Mouse (Mus musculus) gastrocnemius, postnatal 14 days (tissue): Measurements from ENCODE around the gene Depp1. TPM values are rescaled to one million over a fixed set of nuclear protein-coding genes. Genes with fewer than 3 reads are reported as not detected.
A peak's percentile ranks its signal among the peaks of the same experiment; 100 is the strongest.

Experiments used
- DNase-seq: peaks from one replicate; pipeline ENCODE4 v3.0.0; 2021; ENCODE audit warnings: mixed read lengths
- intact Hi-C: fragments of 180-260 bp; cut with DNase I; formaldehyde crosslinking; loops from one replicate; pipeline ENCODE4 v1.15.1; 2025; ENCODE audit warnings: low total_unique reads
- total RNA-seq, 2 experiments: library from RNA; stranded (reverse); gene quantifications; 2 replicates each; pipeline ENCODE4 v1.2.3; 2021

The Depp1 gene
- total RNA-seq, 2 experiments from 2014 or later, result 7.4 to 43.8 TPM

DNA sequence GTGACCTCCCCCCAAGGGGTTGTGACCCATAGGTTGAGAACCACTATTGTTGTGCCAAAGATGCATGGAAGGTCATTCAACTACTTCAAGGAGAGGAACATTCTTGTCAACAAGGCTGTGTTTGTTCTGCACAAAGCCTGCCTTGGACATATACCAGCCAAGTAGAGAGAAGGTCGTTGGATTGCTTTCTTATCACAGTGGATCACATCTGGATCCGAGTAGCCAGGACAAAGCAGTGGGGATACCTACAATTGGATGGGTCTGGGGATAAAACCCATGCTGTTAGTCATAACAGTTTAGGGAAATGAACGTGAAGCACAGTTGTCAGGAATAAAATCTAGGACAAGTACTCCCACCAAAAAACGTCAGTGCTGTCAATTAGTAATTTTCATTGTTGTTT is 6.5 kb upstream of the Depp1 start:
- no peak for DNase-seq
- intact Hi-C loops, result no loop called here

- intact Hi-C loops, result no loop called here
- no peak for DNase-seq
These were observed 6.1 kb upstream of the Depp1 start for GRCm38 (mm10) chr6:116644335-116644734.

DNA sequence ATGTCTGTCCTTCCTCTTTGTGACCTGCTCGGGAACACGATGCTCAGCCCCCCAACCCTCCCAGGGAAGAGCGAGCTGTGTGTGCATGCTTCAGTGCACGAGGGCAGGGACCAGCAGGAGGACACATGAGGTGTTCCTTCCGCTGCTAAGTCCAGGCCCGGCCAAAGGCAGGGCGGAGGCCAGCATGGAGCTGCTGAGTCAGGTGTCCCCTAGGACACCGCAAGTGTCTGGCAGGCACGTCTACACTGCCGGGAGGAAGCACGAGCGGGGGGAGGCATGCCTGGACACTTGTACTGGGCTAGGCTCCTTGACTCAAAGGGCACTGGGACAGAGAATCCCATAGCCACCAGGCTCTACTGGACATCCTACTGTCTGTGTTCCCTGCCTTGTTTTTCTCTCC is 2.6 kb upstream of the Depp1 start:
- DNase-seq, result peak; percentile 72
- intact Hi-C loops, result no loop called here

DNA sequence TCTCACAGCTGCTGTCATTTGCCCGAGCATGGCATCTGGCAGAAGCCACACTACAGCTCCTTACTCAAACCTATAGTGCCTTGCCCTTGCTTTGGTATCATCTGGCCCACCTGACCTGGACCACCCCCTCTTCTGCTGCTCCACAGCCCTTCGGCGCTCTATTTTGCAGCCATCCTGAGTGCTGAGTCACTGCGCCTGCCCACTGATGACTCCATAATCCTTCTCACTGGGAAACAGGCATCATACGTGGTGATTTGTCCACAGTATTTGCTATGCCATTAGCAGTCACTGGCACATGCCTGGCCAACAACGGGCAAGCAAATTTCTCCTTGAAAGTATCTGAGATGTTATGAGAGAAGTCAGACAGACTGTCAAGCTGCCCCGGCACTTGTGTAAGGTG is 598 bp upstream of the Depp1 start:
- DNase-seq, result no peak
- intact Hi-C loops, result no loop called here

GRCm38 (mm10) chr6:116651437-116652118 is 1.2 kb downstream of the Depp1 start:
- intact Hi-C loops, result no loop called here
- DNase-seq, result peak; percentile 50

DNA sequence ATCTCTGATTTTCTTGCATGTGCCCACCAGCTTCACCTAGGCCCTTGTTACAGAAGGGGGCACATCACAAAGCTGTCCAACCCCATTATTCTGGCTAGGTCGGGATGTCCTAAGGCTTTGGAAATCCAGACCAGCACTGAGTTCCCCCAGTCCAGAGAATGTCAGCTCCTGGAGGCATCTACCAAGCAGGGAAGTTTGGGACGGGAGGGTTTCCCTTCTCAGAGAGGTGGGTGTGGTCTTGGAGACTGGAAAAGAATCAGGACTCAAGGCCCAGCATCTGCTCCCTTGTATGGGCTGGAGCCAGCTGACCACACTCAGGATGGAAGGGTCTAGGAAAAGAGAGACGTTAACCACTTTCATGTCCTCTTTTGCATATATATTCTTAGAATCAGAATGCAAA is 2.8 kb downstream of the Depp1 start:
- no peak for DNase-seq
- intact Hi-C loops, result no loop called here

DNA sequence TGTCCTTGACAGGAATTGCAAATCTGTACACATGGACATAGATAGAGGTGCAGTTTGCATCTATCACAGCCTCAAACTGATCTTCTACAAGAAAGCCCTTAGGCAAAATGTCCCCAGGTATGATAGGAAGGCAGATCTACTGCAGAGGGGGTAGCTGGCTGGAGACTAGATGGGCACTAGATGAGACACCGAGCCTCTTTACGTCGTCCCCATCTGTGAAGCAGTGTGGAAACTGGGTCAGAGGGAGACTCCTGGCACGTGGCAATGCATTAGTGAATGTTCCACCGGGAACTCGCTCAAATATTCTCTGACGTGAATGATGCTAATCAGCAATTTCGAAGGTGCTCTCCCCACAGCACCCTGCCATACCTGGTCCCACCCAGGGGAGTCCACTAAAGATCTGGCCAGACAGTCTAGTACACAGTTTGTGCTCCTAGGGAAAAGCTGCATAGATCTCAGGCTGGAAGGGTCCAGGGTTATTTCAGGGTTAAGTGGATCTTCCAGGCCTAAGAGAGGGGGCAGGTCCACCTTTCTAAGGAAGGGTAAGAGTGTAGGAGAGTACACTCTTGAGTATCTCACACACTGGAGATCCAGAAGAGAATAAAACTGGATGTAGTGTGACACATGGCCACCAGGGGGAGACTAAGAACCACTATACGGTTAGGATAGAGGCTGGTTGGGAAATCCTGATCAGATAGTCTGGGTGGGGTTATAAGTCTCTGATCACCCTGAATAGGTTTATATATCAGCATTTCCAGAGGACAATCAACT is 3.5 kb downstream of the Depp1 start:
- peak; percentile 46 for DNase-seq
- intact Hi-C loops, result no loop called here

GRCm38 (mm10) chr6:116663364-116663763 is 13.0 kb downstream of the Depp1 start:
- intact Hi-C loops, result no loop called here
- DNase-seq, result no peak

GRCm38 (mm10) chr6:116664031-116664430 is 13.6 kb downstream of the Depp1 start:
- no peak for DNase-seq
- intact Hi-C loops, result no loop called here

DNA sequence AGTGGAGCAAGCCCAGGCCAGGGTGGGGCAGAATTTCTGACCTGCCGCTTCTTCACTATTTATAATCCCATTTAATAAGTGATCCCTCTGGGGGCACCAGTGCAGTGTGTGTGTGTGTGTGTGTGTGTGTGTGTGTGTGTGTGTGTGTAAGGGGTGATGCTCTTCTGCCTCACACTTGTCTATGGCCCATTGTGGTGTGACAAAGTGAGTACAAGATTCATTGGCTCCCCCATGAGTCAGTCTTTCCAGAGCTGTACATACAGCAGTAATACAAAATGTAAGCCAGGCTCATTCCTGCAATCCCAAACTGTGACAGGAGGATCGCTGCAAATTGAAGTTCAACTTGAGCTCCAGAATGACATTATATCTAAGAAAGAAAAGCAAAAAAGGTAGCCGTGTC is 14.4 kb downstream of the Depp1 start:
- DNase-seq, result no peak
- intact Hi-C loops, result no loop called here

- intact Hi-C loops, result no loop called here
- no peak for DNase-seq
These were observed 15.8 kb downstream of the Depp1 start for GRCm38 (mm10) chr6:116666085-116666750.

- DNase-seq, result no peak
- intact Hi-C loops, result no loop called here
These were observed 16.5 kb downstream of the Depp1 start for GRCm38 (mm10) chr6:116666892-116667291.

- DNase-seq, result no peak
- intact Hi-C loops, result no loop called here
These were observed 17.0 kb downstream of the Depp1 start for GRCm38 (mm10) chr6:116667382-116667781.

- intact Hi-C loops, result no loop called here
- no peak for DNase-seq
These were observed 18.5 kb downstream of the Depp1 start for GRCm38 (mm10) chr6:116668682-116669470.

- DNase-seq, result no peak
- intact Hi-C loops, result no loop called here
These were observed 19.7 kb downstream of the Depp1 start for GRCm38 (mm10) chr6:116670144-116670543.

DNA sequence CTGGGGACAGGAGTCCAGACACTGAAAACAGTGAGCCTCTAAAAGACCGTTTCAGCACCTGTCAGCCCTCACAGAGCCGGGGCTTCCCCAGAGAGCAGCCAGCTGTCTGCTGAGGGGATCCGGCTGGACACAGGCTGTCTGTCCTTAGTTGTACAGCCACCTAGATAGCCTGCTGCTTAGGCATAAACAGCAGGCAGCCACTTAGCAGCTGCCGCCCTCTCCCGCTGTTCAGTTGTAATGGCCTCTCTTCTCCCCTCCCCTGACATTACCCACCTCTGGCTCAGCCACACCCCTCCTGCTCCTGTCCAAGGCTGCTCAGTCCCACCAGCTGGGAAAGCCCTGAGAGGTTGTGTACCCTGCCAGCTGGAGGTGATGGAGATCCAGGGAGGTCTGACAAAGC is 20.6 kb downstream of the Depp1 start:
- intact Hi-C loops, result no loop called here
- peak; percentile 46 for DNase-seq

DNA sequence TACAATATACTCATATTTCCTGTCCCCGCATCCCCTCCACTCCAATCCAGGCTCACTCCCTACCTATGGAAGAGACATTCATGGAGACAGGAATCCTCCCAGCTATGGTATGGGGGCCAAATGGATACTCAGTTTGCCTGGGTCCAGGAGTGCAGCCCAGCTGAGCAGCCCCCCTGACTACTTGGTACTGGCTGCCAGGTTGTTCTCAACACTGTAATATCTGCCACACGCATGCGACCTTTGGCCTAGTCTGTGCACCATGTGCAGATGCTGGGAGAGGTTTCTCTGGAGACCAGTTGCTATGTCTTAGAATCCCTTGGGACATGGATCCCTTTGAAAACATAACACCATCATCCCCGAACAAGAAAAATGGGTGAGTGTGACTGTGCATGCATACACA is 21.4 kb downstream of the Depp1 start:
- DNase-seq, result no peak
- intact Hi-C loops, result no loop called here

GRCm38 (mm10) chr6:116672349-116672748 is 21.9 kb downstream of the Depp1 start:
- intact Hi-C loops, result no loop called here
- DNase-seq, result no peak

GRCm38 (mm10) chr6:116673471-116674282 is 23.3 kb downstream of the Depp1 start, which contains the start of gene Rassf4:
TSS of gene Rassf4 (minus strand) at chr6:116673952.
- intact Hi-C loops, result no loop called here
- peak; percentile 87 for DNase-seq
